19 mouse cellular contexts compared by ENCODE assay signal in the genomic region with DNA sequence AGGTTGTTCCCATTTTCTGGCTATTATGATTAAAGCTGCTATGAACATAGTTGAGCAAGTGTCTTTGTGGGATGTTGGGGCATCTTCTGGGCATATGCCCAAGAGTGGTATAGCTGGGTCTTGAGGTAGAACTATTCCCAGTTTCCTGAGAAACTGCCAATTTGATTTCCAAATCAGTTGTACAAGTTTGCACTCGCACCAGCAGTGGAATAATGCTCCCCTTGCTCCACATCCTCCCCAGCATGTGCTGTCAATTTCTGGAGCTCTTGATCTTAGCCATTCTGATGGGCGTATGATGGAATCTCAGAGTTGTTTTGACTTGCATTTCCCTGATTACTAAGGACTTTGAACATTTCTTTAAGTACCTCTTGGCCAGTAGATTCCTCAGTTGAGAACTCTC. TPM values are rescaled to one million over a fixed set of nuclear protein-coding genes. Genes with fewer than 3 reads are reported as not detected.
DNase-seq lines count a peak whose midpoint lies in the region; ATAC-seq lines count a peak whose summit lies in the region.
"Had no signal": no experiment of that assay in that cellular context is flagged by ENCODE, and none has a peak within 500 bp of the region (broad histone marks: within the 10 kb centered on the region; RNA-seq: fewer than 3 reads in every experiment).

No protein-coding gene starts in this region.

- H3K27ac ChIP-seq in hindbrain, embryonic 13.5 days = no peak overlapping the region

- H3K36me3 ChIP-seq in hindbrain, embryonic 13.5 days = no peaks in the 10 kb centered on the region
- H3K36me3 ChIP-seq: G1E had no signal

- peak; percentile 68 for DNase-seq in fat pad, adult 2 months (ENCODE audit: extremely low read depth, low read depth, low spot score)
- DNase-seq in gonadal fat pad, adult 2 months (ENCODE audit: low read depth) = peak; percentile 66
- DNase-seq in natural killer cell, adult 2 months (ENCODE audit: low spot score in 2 of 2) = no peak
- DNase-seq: adrenal gland, adult 2 months; adrenal gland, adult 8-10 months; adrenal gland, postnatal 10 days; adrenal gland, postnatal 14 days; adrenal gland, postnatal 25 days; adrenal gland, postnatal 36 days; B cell, adult 2 months; cerebellum, adult 11 months; cerebellum, adult 11-12 months; cerebellum, adult 18-20 months had no signal

- WGBS in hindbrain, embryonic 13.5 days = 84% methylated on average over 2 of the region's 2 CpGs

- H3K9me3 ChIP-seq in hindbrain, embryonic 13.5 days = no peaks in the 10 kb centered on the region
- H3K9me3 ChIP-seq: G1E had no signal

- no peak for ATAC-seq in hindbrain, embryonic 13.5 days (ENCODE audit: low FRiP score)
- ATAC-seq: activated CD4-positive, CD25-positive, alpha-beta regulatory T cell, adult 4 months; CD4-positive, CD25-positive, alpha-beta regulatory T cell, adult 4 months; Patski had no signal

- H3K27me3 ChIP-seq in hindbrain, embryonic 13.5 days = no peaks in the 10 kb centered on the region
- H3K27me3 ChIP-seq: CH12.LX, Patski had no signal

- H3K4me1 ChIP-seq in hindbrain, embryonic 13.5 days (replicated peaks) = no peaks in the 10 kb centered on the region

- H3K9ac ChIP-seq in hindbrain, embryonic 13.5 days = no peak overlapping the region

- H3K4me3 ChIP-seq in hindbrain, embryonic 13.5 days = no peak overlapping the region

- H3K4me2 ChIP-seq in hindbrain, embryonic 13.5 days = no peak overlapping the region

RNA-seq across cellular contexts. Expression of a gene that starts 57.2 kb away (rescaled TPM):
- 27.8 and 31.5 TPM in 2 replicates for polyA plus RNA-seq in gonadal fat pad, adult 2 months (2012; rRNA removed)
- 10.3 and 10.6 TPM in 2 replicates for polyA plus RNA-seq in hindbrain, embryonic 13.5 days (2015; fragmentation: Nextera tagmentation; extraction: Ambion mirVana)

Comparison
In these comparisons a context has a peak if more than half of its experiments do, and no peak if none do; other contexts are left out.
1. DNase-seq: peak in fat pad, adult 2 months (single experiment) and gonadal fat pad, adult 2 months (single experiment); none in natural killer cell, adult 2 months (0 of 2).